In genomic region chr12:79752189-79752588, GRCm38 (mm10) we compare ENCODE assay signal across 10 mouse cellular contexts.
A peak's percentile ranks its signal among the peaks of the same experiment; 100 is the strongest.
DNase-seq lines count a peak whose midpoint lies in the region; ATAC-seq and TF ChIP-seq lines count a peak whose summit lies in the region.
"Had no signal": no experiment of that assay in that cellular context is flagged by ENCODE, and none has a peak within 500 bp of the region (broad histone marks: within the 10 kb centered on the region; RNA-seq: fewer than 3 reads in every experiment).

No protein-coding gene starts in this region.

- peaks cover 60% of the 10 kb centered on the region for H3K4me1 ChIP-seq in heart, embryonic 15.5 days (replicated peaks)
- peaks cover 75% of the 10 kb centered on the region for H3K4me1 ChIP-seq in embryonic facial prominence, embryonic 12.5 days
- peaks cover 10% of the 10 kb centered on the region; the same call in 1 of the 2 replicates for H3K4me1 ChIP-seq in kidney, adult 2 months (ENCODE audit: control insufficient read depth, insufficient read depth, low read length)

- H3K27ac ChIP-seq in heart, embryonic 15.5 days = peak overlapping the region; percentile 72
- peak overlapping the region; percentile 37; the same call in 1 of the 2 replicates for H3K27ac ChIP-seq in embryonic facial prominence, embryonic 12.5 days
- H3K27ac ChIP-seq in kidney, adult 2 months (ENCODE audit: insufficient read depth, low read depth, low read length) = 0 out of 2 replicates have a peak overlapping the region, but pooled peaks have one; percentile 11

- 40% methylated on average over 5 of the region's 5 CpGs for WGBS in heart, embryonic 15.5 days
- WGBS in embryonic facial prominence, embryonic 12.5 days = 26% methylated on average over 5 of the region's 5 CpGs
- WGBS in kidney, adult 2 months = 58% methylated on average over 5 of the region's 5 CpGs

- DNase-seq in heart, postnatal 10 days = no peak
- peak; percentile 51 for DNase-seq in kidney, adult 2 months
- peak; percentile 55 for DNase-seq in neural tube, embryonic 10.5 days (ENCODE audit: extremely low spot score, low spot score)
- no peak for DNase-seq in left cerebral cortex, adult 8-10 months (ENCODE audit: low spot score in 2 of 2)
- DNase-seq in urinary bladder, postnatal 4 days (ENCODE audit: low spot score in 2 of 2) = no peak
- no peak for DNase-seq in cerebellum, postnatal 25 days
- DNase-seq: liver had no signal

- ATAC-seq in heart, embryonic 15.5 days (replicated peaks; ENCODE audit: insufficient number of reproducible peaks, insufficient read depth, low FRiP score, low read depth) = no peak
- no peak for ATAC-seq in embryonic facial prominence, embryonic 12.5 days (ENCODE audit: insufficient number of reproducible peaks, insufficient read depth, low FRiP score, low TSS enrichment)

- 0 out of 2 replicates have a peak overlapping the region, but pooled peaks have one; percentile 17 for H3K9ac ChIP-seq in heart, embryonic 15.5 days
- no peak overlapping the region for H3K9ac ChIP-seq in embryonic facial prominence, embryonic 12.5 days

- no peak for TF ChIP-seq POLR2A in kidney, adult 2 months (IDR thresholded peaks at IDR 0.05; ENCODE audit: low read depth, low read length)

- no peak overlapping the region for H3K4me3 ChIP-seq in heart, embryonic 15.5 days
- no peak overlapping the region for H3K4me3 ChIP-seq in embryonic facial prominence, embryonic 12.5 days
- H3K4me3 ChIP-seq in kidney, adult 2 months (ENCODE audit: insufficient read depth, low read depth, low read length) = no peak overlapping the region

- H3K36me3 ChIP-seq in heart, embryonic 15.5 days = no peaks in the 10 kb centered on the region
- no peaks in the 10 kb centered on the region for H3K36me3 ChIP-seq in embryonic facial prominence, embryonic 12.5 days
- H3K36me3 ChIP-seq in kidney, adult 2 months (ENCODE audit: control insufficient read depth, insufficient read depth, low read length) = no peaks in the 10 kb centered on the region

- intact Hi-C loops in heart, postnatal 10 days (cut with DNase I) = loop anchor here (5.0 kb wide), 1 partner anchor 35 kb away; no protein-coding TSS in a partner anchor

- no peaks in the 10 kb centered on the region for H3K27me3 ChIP-seq in heart, embryonic 15.5 days
- H3K27me3 ChIP-seq in embryonic facial prominence, embryonic 12.5 days = no peaks in the 10 kb centered on the region
- H3K27me3 ChIP-seq in kidney, adult 2 months (replicated peaks; ENCODE audit: control insufficient read depth, insufficient read depth, low read length) = no peaks in the 10 kb centered on the region
- H3K27me3 ChIP-seq: CH12.LX had no signal

- no peaks in the 10 kb centered on the region for H3K9me3 ChIP-seq in heart, embryonic 15.5 days (replicated peaks)
- H3K9me3 ChIP-seq in embryonic facial prominence, embryonic 12.5 days = no peaks in the 10 kb centered on the region

- no peak overlapping the region for H3K4me2 ChIP-seq in heart, embryonic 15.5 days
- H3K4me2 ChIP-seq in embryonic facial prominence, embryonic 12.5 days (replicated peaks) = no peak overlapping the region

- no peak for TF ChIP-seq CTCF in kidney, adult 2 months (conservative IDR thresholded peaks at IDR 0.05; ENCODE audit: insufficient read depth, insufficient read length, low read depth, low read length)

Comparison
In these comparisons a context has a peak if more than half of its experiments do, and no peak if none do; other contexts are left out.
1. H3K27ac ChIP-seq: peak in every context shown above with its lines; median percentile 72 in heart, embryonic 15.5 days; 37 in embryonic facial prominence, embryonic 12.5 days; 11 in kidney, adult 2 months.
2. DNase-seq: peak in kidney, adult 2 months (single experiment) and neural tube, embryonic 10.5 days (single experiment); none in heart, postnatal 10 days (0 of 2), left cerebral cortex, adult 8-10 months (0 of 2), urinary bladder, postnatal 4 days (0 of 2) and cerebellum, postnatal 25 days (0 of 2).